Mouse (Mus musculus) small intestine, adult 2 months (tissue): ENCODE measurements at regions not wholly inside any gene's neighbourhood (a gene's known extent, or its start where the extent isn't known, plus 50 kb on each side); places are given as distances from the start of the nearest gene placed in this dataset.

ENCODE experiments used
- H3K27ac ChIP-seq: fragments of 200-500 bp; 2 replicates; pipeline ENCODE4 v1.5.1; 2012; ENCODE audit warnings: low read depth, low read length, control low read depth, inconsistent platforms; ENCODE audit not compliant: insufficient read depth
- H3K27me3 ChIP-seq: fragments of 200-500 bp; 2 replicates; pipeline ENCODE4 v1.6.1; 2012; ENCODE audit warnings: mild to moderate bottlenecking, moderate library complexity, low read length, inconsistent platforms; ENCODE audit not compliant: control insufficient read depth, insufficient read depth
- H3K36me3 ChIP-seq: fragments of 200-500 bp; 2 replicates; pipeline ENCODE4 v1.6.1; 2012; ENCODE audit warnings: mild to moderate bottlenecking, low read length, control low read depth, inconsistent platforms; ENCODE audit not compliant: control insufficient read depth, insufficient read depth
- H3K4me1 ChIP-seq: fragments of 200-500 bp; 2 replicates; pipeline ENCODE4 v1.6.1; 2012; ENCODE audit warnings: low read length, inconsistent platforms, mixed read lengths; ENCODE audit not compliant: control insufficient read depth, insufficient read depth, insufficient read length
- H3K4me3 ChIP-seq: fragments of 200-500 bp; 2 replicates; pipeline ENCODE4 v1.5.1; 2012; ENCODE audit warnings: low read depth, mild to moderate bottlenecking, control low read depth, inconsistent platforms, low read length, moderate library complexity
- CTCF ChIP-seq: fragments of 200-500 bp; IDR thresholded peaks from 2 replicates; pipeline ENCODE4 v1.5.1; 2012; ENCODE audit warnings: low read depth, mild to moderate bottlenecking, control low read depth, inconsistent platforms, low read length, moderate library complexity, mixed read lengths; ENCODE audit not compliant: insufficient replicate concordance, insufficient read length; ENCODE audit errors: extremely low read depth
- POLR2A ChIP-seq: fragments of 200-500 bp; IDR thresholded peaks from 2 replicates; pipeline ENCODE4 v1.6.1; 2012; ENCODE audit warnings: low read depth, mild to moderate bottlenecking, control low read depth, inconsistent platforms, low read length, moderate library complexity
- WGBS: fragments of 180-500 bp; shearing (Covaris S2); methylation state at CpG from one replicate; pipeline ENCODE4 v1.1.7; 2018; 5-methylcytosine and 5-hydroxymethylcytosine counted together

- no peaks in the 10 kb centered on the region for H3K36me3 ChIP-seq
- H3K27ac ChIP-seq: no peak overlapping the region
- no peaks in the 10 kb centered on the region for H3K4me1 ChIP-seq
- no peaks in the 10 kb centered on the region for H3K27me3 ChIP-seq
- WGBS: 53% methylated on average over 4 of the region's 4 CpGs
- no peak for TF ChIP-seq CTCF
- TF ChIP-seq POLR2A: no peak
- no peak overlapping the region for H3K4me3 ChIP-seq
Measured at GRCm38 (mm10) chr1:137571190-137571904, 604.2 kb downstream of the Ptprc start.

GRCm38 (mm10) chr1:137567526-137567925, 607.3 kb upstream of the Nr5a2 start:
- Histone ChIP-seq H3K4me1 (no peaks in the 10 kb centered on the region), H3K27me3 (no peaks in the 10 kb centered on the region), H3K4me3 (no peak overlapping the region), H3K36me3 (no peaks in the 10 kb centered on the region), H3K27ac (no peak overlapping the region)
- TF ChIP-seq POLR2A (no peak), CTCF (no peak)
- WGBS: 98% methylated on average over 1 of the region's 1 CpGs

- Histone ChIP-seq H3K27me3 (no peaks in the 10 kb centered on the region), H3K27ac (no peak overlapping the region), H3K4me3 (no peak overlapping the region), H3K4me1 (no peaks in the 10 kb centered on the region), H3K36me3 (no peaks in the 10 kb centered on the region)
- 70% methylated on average over 4 of the region's 4 CpGs for WGBS
- TF ChIP-seq POLR2A: no peak
- TF ChIP-seq CTCF: no peak
Measured at GRCm38 (mm10) chr1:137565573-137566048, 605.4 kb upstream of the Nr5a2 start.

- no peaks in the 10 kb centered on the region for H3K4me1 ChIP-seq
- H3K27me3 ChIP-seq: no peaks in the 10 kb centered on the region
- no peaks in the 10 kb centered on the region for H3K36me3 ChIP-seq
- no peak overlapping the region for H3K27ac ChIP-seq
- TF ChIP-seq POLR2A (no peak), CTCF (no peak)
- no peak overlapping the region for H3K4me3 ChIP-seq
- 88% methylated on average over 3 of the region's 3 CpGs for WGBS
Measured at GRCm38 (mm10) chr1:137561686-137562085, 601.4 kb upstream of the Nr5a2 start.

GRCm38 (mm10) chr1:137560389-137561268, 600.4 kb upstream of the Nr5a2 start:
- no peak overlapping the region for H3K4me3 ChIP-seq
- H3K27me3 ChIP-seq: no peaks in the 10 kb centered on the region
- WGBS: 58% methylated on average over 11 of the region's 11 CpGs

GRCm38 (mm10) chr1:137549659-137550058, 589.4 kb upstream of the Nr5a2 start:
- Histone ChIP-seq H3K27me3 (no peaks in the 10 kb centered on the region), H3K4me3 (no peak overlapping the region), H3K4me1 (no peaks in the 10 kb centered on the region), H3K36me3 (no peaks in the 10 kb centered on the region), H3K27ac (no peak overlapping the region)
- WGBS: 85% methylated on average over 1 of the region's 1 CpGs
- TF ChIP-seq POLR2A: no peak
- TF ChIP-seq CTCF: no peak

More at GRCm38 (mm10) chr1:137560389-137561268, 600.4 kb upstream of the Nr5a2 start:
- Histone ChIP-seq H3K36me3 (no peaks in the 10 kb centered on the region), H3K27ac (no peak overlapping the region), H3K4me1 (no peaks in the 10 kb centered on the region)
- TF ChIP-seq CTCF (no peak), POLR2A (no peak)

GRCm38 (mm10) chr1:137545666-137546065, 585.4 kb upstream of the Nr5a2 start:
- TF ChIP-seq CTCF: no peak
- no peak for TF ChIP-seq POLR2A

More at GRCm38 (mm10) chr1:137545666-137546065, 585.4 kb upstream of the Nr5a2 start:
- H3K27ac ChIP-seq: no peak overlapping the region
- no peaks in the 10 kb centered on the region for H3K36me3 ChIP-seq
- no peaks in the 10 kb centered on the region for H3K4me1 ChIP-seq
- no peak overlapping the region for H3K4me3 ChIP-seq
- no peaks in the 10 kb centered on the region for H3K27me3 ChIP-seq
